Mouse (Mus musculus) spleen, postnatal 10 days (tissue): Measurements from ENCODE around the gene Cdk2.

ENCODE experiments used
- DNase-seq, 2 experiments: peaks; one replicate each; pipeline ENCODE4 v3.0.0; 2021 to 2022; ENCODE audit warnings: low spot score in 2 of 2

The Cdk2 gene

GRCm38 (mm10) chr10:128656731-128657130, 48.1 kb downstream of the Cdk2 start:
- DNase-seq, result no peak

DNA sequence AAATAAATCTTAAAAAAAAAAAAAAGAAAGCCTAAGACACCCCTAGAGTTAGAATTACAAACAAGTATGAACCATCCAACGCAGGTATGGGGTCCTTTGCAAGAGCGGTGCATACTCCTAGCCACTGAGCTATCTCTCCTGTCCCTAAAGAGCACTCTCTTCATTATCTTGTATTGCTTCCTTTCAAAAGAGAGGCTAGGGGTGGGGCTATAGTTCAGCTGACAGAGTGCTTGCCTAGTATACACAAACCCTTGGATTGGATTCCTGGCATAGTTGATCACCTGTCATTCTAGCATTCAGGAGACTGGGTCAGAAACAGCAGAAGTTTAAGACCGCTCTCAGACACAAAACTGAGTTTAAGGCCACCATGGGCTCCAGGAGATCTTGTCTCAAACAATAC, 49.6 kb downstream of the Cdk2 start:
- DNase-seq, result no peak

DNA sequence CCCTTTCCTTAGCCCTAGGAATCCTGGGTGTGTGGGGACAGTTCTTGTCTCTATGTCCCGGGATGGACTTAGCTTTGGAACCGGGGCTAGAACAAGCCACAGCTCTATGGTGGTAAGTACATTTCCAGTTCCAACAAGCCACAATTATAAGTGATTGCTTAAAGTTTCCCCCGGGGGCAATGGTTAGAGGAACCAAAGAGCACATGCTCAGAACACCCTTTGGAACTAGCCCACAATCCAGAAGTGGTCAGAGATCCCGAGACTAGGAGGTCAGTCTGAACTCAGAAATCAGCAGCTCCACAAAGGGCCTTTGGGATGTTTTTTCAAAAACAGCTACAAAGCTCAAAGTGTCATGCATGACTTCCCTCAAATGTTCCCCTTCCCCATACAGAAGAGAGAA, 51.0 kb downstream of the Cdk2 start:
- no peak for DNase-seq
